Mouse (Mus musculus): Measurements from ENCODE around the gene Traf1.
A peak's percentile ranks its signal among the peaks of the same experiment; 100 is the strongest.

Traf1 gene

DNA sequence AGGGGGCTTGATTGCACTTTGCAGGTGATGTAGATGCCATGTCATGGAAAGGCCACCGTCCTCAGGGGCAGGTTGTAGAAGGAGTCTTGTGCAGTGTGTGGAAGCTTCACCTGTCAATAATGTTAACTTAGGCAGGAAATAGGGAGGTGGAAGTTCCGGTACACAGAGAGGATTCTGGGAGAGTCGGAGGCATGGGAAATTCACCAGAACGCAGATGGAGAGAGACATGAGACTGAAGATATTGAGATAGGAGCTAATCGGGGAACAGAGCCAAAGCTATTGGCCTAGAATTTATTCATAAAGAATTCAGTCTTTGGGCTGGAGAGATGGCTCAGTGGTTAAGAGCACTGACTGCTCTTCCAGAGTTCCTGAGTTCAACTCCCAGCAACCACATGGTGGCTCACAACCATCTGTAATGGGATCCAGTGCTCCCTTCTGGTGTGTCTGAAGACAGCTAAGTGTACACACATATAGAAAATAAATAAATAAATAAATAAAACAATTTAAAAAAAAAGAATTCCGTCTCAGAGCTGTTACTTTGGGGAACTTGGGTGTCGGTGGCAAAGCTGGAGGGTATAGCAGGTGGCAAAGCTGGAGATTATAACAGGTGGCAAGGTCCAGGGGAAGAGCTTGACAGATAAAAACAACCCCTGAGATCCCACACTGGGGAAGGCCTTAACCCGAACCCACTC is 4.8 kb upstream of the Traf1 start:
- no peak for DNase-seq (ENCODE audit: low spot score in 2 of 2)

DNA sequence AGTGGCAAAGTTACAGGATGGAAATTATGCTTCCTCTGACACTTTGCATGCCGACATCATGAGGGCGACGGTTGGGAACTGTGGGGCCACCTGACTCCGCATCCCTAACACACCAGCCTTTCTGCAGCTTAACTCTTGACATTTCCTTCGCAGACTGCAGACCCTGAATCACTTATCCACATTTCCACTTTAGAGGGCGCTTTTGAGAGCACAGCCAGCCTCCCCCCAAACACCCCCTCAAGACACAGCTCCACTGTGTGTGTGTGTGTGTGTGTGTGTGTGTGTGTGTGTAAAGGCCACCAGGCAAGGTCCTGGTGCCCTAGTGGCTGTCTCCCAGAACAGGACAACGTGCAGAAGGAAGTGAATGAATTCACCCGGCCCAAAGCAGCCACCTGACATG is 4.2 kb upstream of the Traf1 start:
- DNase-seq (ENCODE audit: low spot score in 2 of 2): no peak

DNA sequence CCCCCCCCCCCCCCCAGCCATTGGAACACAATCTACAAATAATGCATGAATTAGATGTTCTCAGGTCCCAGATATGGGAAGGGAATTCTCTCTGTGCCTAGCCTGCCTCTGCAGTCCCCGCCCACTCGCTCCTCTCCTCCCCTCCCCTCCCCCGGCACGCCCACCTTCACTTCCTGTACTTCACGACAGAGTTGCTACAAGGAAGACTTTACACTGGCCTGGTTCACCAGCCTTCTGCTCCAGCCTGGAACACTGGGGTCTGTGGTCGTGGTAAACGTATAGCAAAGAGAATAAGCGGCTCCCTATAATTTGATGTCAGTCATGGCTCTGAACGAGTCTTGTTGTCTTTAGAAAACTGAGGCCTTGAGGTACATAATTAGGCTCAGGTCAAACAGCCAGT is 3.7 kb upstream of the Traf1 start:
- DNase-seq (ENCODE audit: low spot score in 2 of 2): peak; percentile 71 to 84

DNA sequence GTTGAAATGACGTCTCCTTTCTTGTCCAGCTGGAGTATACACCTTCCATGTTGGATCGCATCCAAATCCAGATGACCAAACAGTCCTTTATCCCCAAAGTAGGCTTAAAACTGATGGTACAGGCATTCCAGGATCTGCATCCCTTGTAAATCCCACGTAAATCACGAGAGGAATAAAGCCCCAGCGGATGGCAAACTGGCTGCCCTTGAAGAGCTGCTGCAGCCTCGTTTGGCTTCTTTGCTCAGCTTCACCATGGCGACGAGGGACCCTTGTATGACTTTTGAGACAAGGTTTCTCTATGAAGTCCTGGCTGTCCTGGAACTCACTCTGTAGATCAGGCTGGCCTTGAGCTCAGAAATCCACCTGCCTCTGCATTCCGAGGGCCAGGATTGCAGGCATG is 3.1 kb upstream of the Traf1 start:
- no peak for DNase-seq (ENCODE audit: low spot score in 2 of 2)

DNA sequence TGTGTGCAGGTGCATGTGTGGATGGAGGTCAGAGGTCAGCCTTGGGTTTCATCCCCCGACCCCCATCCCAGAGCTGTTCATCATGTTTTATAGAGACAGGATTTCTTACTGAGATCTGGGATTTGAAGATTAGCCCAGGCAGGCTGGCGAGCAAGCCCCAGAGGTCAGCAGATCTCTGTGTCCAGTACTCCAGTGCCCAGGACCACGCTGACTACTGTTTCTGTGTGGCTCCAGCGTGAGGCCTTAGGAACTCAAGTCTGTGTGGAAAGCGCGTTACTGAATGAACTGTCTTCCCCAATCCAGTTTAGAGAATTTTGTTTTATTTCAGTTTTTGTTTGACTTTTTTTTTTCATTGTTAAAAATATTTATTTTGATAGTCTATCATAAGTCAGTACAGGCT is 2.7 kb upstream of the Traf1 start:
- no peak for DNase-seq (ENCODE audit: low spot score in 2 of 2)

DNA sequence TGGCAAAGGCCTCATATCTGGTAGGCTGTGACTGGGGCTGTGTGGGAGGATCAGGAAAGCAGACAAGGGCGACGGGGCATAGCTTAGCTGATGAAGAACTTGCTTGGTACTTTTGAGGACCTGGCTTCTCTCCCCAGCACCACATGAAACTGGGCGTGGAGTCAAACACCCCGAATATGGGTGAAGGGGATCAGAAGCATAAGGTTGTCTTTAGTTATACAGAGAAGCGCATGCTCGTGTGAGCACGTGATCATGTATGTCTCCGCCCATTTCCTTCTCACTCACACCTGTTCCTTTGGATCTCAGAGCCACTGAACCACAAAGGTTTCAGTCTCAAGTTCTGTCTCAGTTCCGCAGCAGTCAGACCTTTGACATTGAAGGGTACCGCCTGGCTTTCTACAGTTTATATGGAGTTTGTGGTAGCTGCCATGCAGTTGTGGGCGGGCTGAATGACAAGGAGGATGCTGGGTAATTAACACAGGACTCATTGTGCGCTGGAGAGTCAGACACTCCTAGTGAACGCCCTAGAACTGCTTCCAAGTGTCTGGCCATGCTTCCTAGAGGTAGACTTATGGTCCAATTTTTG is 1.9 kb upstream of the Traf1 start:
- peak; percentile 45 to 67 for DNase-seq (ENCODE audit: low spot score in 2 of 2)

DNA sequence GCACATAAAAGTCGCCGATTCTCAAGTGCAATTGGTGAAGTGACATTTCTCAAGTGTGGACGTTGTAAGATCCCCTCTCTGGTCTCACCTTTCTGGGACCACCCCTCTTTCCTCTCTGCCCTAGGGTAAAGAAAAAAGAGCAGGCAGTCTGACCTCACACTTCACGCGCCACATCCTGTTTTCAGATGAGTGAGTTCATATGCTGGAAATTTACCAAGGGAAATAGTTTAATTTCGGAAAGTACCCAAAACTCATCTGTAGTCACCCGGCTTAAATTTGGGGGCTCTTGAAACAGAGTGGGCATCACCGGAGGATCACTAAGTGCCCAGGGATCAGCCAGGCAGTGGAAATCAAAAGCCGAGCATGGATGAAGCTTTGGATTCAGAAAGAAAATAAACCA is 1.3 kb upstream of the Traf1 start:
- no peak for DNase-seq (ENCODE audit: low spot score in 2 of 2)

DNA sequence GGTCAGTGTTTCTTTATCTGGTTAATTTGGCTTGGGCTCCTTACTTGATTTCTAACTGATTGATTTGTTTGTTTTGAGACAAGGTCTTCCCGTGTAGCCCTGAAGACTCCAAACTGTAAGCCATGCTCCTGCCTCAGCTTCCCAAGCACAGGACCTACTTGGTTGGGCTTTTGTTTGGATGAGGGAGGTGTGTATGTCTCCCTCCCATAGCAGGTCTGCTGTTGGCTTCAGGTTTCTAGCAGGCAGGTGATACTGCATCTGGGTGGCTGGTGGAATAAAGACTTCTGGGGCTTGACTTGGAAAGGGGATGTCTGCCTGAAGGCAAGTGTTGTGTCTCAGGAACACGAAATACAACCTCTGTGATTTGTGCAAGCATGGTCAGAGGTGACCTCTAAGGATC is 639 bp upstream of the Traf1 start:
- no peak for DNase-seq (ENCODE audit: low spot score in 2 of 2)

DNA sequence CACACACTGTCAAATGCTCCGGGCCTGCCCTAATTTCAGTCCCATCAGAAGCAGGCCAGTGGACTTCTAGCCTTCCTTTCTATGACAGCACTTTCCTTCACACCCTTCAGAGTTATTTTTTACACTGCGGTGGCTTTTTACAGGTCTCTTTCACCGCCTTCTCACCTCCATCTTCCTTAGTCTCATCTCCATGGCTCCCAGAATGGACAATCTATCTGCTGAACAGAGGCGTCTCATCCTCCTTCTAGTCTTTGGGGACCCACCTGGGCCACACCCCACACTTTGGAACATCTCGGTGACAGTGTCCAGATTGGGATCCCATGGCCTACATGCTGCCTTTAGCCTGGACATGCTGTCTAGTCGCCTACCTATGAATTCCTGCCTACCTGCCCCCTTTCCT is 606 bp downstream of the Traf1 start:
- no peak for DNase-seq (ENCODE audit: low spot score in 2 of 2)

DNA sequence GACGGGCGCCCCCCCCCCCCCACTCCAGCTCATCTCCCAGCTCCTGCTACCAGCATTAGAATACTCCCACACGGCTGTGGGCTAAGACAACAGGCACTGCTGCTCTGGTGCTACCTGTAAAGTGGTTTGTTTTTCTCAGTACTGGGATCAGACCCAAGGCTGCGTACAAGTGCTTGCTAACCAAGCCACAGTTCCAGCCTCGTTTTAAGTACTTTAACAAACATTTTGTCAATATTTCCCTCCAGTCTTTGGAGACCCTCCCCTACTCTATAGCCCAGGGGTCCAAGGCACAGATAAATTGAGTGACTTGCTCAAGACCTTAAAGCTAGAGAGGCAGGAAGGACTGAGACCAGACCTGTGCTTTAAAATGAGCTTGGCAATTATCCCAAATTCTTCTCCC is 1.1 kb downstream of the Traf1 start:
- DNase-seq (ENCODE audit: low spot score in 2 of 2): no peak

DNA sequence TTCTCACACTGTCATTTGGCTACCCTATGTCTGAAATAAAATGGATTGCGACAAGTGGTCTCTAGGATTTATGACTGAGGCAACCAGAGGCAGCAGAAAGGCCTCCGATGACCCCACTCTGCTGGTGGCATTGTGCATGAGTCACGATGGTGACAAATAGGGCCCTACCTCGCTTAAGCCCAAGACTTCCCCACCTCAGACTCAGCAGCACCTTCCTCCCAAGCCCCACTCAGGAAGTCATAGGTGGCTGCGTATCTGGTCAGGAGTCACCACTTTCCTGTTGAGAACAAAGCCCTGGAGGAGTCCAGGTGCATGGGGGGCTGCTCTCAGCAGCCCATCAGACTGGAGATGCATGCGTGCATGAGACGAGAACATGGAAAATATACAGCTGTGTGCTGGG is 3.0 kb downstream of the Traf1 start:
- DNase-seq (ENCODE audit: low spot score in 2 of 2): no peak

DNA sequence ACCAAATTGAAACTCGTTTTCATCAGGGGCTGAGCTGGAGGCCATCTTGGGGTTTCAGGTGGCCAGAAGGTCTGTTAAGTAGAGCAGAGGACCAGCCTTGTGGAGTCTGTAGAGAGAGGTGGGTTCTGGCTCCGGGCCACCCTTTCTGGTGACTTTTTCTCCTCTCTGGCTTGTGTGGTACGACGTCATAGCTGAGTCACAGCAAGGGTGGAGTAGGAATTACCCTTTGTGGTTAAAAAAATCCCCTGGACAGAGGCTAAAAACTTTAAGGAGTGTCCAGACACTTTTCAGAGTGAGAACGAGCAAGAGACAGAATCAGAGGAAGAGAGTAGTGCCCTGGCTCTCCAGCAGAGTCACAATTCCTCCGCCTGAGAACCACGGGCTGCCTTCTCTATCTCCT is 3.5 kb downstream of the Traf1 start:
- DNase-seq (ENCODE audit: low spot score in 2 of 2): no peak

DNA sequence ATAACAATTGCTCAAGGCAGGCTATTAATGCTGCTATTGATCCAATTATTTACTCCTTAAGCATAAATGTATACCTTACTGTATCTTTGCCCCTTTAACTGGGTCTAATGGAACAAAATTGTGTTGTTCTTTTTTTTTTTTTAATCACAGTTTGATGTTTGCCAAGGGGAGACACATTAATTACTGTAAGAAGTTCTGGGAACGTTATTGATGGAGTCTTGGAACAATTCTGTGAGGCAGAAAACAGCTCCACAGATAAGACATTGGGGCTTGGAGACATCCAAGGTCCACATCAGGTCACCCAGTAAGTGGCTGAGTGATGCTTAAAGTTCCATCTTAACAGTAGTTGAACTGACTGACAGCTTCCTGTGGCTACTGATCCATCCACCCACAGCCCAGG is 4.2 kb downstream of the Traf1 start:
- DNase-seq (ENCODE audit: low spot score in 2 of 2): no peak

DNA sequence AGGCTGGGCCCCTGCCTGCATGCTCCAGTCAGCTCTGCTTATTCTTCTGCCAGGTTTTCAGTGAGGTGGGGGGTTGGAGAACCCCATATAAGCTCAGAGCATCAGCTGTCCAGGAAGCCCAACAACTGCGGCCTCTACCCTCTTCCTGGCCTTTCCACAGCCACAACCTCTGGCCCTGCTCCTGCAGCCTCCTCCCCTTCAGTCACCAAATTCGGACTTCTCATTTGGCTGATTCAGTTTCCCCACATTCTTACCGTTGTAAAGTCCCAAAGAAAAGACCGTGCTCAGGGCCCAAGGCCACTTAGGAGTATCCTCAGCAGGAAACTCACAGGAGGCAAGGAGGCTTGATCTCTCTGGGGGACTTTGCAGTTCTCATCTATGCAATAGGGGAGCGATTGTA is 4.6 kb downstream of the Traf1 start:
- DNase-seq (ENCODE audit: low spot score in 2 of 2): no peak

DNA sequence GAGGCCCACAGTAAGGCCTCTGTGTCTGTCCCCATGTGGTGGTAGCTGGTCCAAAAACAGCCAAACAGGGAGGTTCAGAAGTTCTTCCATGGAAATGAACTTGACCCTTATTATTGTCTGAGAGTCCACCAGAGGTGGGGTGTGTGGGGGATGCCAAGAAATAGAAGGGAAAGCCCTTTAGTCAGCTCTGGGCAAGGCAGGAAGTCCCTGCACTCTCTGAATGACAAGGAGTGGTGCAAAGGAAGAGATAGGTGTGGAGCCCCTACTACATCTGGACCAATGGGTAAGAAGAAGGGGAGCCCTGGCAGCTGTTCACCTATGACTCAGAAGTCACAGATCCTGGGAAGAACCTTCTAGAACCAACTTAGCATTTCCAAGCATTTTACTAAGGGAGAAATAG is 7.2 kb downstream of the Traf1 start:
- no peak for DNase-seq (ENCODE audit: low spot score in 2 of 2)

DNA sequence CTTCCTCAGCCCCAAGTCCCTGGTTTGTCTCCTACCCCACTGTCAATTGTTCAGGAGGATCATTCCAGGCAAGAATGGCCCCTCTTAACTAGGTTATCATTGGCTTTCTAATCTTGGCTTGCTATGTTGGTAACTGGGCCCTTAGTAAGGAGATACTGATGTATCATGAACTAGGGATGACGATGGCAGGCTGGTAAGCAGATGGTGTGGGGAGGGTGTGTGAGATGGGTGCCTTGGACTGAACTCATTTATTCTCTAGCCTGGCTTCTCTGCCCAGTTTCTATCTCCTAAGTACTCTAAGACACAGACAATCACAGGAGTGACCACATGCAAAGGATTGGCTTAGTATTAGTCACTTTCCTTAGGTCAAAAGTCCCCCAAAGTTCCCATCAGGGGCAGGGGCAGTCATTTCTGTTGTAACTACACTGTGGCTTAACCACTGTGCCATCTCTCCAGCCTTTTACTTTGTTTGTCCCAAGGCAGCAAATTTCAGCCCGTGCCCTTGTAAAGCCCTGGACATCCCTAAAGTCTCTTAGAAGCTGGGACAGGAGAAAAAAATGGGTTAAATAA is 7.9 kb downstream of the Traf1 start:
- DNase-seq (ENCODE audit: low spot score in 2 of 2): no peak

DNA sequence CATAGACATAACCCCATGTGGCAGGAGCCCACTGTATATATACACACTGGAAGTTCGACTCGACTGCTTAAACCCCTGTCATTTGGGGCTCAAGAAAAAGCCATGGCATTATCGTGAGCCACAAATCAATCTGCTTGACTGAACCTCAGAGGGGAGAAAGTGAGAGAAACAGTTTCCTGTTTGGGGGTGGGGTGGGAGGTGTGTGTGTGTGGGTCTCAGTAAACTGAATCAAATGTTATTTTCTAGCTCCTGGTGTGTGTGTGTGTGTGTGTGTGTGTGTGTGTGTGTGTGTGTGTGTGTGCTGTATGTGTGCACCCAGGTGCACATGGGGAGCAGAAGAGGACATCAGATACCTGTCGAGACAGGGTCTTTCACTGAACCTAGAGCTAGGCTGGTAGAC is 8.6 kb downstream of the Traf1 start:
- no peak for DNase-seq (ENCODE audit: low spot score in 2 of 2)

DNA sequence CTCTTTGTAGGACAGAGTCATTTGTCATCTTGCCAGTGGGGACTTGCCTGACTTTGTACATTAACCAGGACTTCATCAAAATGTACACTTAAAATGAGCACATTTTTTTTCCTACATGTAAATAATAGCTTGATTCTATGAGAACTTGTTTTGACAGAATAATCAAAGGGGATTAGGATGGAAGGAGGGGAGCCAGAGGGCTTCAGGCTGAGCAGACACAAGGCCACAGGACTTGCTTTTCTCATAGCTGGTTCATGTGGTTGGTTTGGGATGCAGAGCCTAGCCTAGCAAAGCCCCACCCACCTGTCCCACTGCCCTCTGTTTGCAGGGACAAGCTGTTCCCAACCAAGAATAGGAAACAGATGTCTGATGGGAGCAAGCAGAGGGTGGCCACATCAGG is 10.1 kb downstream of the Traf1 start:
- no peak for DNase-seq (ENCODE audit: low spot score in 2 of 2)

DNA sequence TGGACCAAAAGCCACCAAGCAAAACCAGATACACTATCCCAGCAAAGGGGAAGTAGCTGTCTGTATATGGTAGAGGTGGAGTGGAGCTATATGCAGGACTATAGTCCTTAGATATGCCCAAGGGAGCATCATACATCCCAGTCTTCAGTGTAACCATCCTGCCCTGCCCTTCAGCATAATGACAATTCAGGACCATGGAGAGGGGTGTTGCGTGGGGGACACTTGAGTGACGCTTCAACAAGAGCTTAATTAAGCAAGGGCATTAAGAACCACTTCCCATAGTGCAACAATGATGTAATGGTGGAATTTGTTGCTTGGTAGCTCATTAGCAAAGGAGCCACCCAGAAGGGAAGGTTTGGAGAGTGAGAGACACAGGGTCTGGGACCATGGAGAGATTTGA is 12.9 kb downstream of the Traf1 start:
- DNase-seq (ENCODE audit: low spot score in 2 of 2): no peak

DNA sequence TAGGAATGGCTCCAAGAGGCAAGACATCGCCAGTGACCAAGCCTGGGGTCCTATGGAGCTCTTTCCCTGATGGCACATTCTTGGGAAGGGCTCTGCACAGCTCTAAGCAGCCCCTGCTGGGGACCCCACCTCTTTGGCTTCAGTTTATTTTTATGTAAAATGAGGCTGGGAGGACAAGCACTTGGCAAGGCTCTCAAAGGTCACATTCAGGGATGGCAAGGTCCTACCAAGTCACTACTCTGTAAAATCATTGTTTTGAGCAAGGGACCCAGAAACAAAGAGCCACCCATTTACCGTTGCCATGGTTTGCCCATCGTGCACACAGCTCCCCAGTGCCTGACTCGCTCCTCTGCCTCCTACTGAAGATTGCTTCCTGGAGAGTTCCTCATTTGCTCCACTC is 15.5 kb downstream of the Traf1 start:
- no peak for DNase-seq (ENCODE audit: low spot score in 2 of 2)

DNA sequence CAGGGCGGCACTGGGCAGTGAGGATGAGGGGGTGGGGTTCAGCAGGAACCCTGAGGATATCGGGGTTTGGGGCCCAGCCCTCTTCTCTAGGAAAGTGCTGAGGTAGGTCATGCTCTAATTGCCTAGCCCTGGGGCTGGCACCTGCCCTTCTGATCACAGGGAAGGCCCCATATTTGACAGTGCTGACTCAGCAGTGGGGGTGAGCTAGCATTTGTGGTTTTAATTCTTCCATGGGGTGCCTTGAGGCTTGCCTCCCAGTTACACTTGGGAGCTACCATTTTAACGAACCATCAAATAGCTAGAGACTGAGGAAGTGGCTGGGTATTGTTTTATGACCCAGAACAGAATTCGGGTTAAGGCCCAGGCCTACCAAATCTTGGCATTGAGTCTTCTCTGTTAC is 16.0 kb downstream of the Traf1 start:
- no peak for DNase-seq (ENCODE audit: low spot score in 2 of 2)

DNA sequence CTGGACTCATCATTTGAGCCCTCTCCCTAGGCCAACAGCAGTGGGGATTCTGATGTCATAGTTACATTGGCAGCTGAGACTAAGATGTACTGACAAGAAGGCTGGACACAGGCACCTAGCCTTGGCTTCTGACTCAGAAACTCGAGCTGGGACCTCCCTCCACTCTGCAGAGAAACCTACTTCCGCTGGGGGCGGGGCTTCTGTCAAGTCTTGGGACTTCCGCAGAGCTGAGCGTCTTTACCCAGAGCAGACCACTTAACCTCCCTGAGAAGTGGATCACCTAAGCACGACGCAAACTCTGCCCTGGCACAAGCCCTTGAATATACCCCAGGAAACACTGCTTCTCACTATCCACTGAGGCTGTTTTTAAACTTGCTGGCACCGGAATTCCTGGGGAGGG is 16.8 kb downstream of the Traf1 start:
- peak; percentile 80 to 89 for DNase-seq (ENCODE audit: low spot score in 2 of 2)

DNA sequence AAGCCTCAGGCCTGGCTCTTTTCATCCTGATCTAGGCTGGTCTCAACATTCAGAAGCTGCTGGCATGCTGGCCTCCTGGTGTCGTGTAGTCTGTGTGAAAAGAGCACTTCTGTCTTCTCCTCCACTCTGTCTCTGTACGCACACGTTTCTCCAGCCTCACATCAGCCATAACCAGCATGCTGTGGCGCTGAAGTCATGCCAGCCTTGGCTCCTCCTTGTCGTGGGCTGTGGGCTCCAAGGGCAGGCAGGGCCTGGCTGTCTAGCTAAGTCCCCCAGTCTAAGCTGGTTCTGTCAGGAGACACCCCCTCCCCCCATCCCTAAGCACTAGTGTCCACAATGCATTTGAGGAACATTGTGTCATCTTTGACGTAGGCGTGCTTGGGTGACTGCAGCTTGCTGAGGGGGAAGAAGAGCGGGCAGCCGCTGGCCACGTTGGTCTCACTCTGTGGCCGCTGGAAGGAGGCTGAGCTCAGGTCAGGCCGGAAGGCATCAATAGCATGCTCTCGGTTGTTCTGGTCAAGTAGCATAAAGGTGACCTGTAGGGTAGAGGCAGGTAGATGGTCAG is 17.9 kb downstream of the Traf1 start:
- DNase-seq (ENCODE audit: low spot score in 2 of 2): no peak

Measured in spleen, postnatal 4 days (tissue).